Mouse (Mus musculus) cerebellum, adult 2 months (tissue): ENCODE measurements at regions not wholly inside any gene's neighbourhood (a gene's known extent, or its start where the extent isn't known, plus 50 kb on each side); places are given as distances from the start of the nearest gene placed in this dataset.

Experiments
- CTCF ChIP-seq: fragments of 200-500 bp; IDR thresholded peaks from 2 replicates; pipeline ENCODE4 v1.5.1; 2011; ENCODE audit warnings: low read depth, mild to moderate bottlenecking, control low read depth, low read length, moderate library complexity, borderline replicate concordance; ENCODE audit not compliant: insufficient read depth
- POLR2A ChIP-seq: fragments of 200-500 bp; IDR thresholded peaks from 2 replicates; pipeline ENCODE4 v1.6.1; 2011; ENCODE audit warnings: low read length, control low read depth, borderline replicate concordance; ENCODE audit not compliant: insufficient read depth

- TF ChIP-seq POLR2A: no peak
- no peak for TF ChIP-seq CTCF
Measured at GRCm38 (mm10) chr4:33585821-33586220, 275.7 kb downstream of the Rngtt start.
